Mouse (Mus musculus): ENCODE measurements around the gene Plb1. TPM values are rescaled to one million over a fixed set of nuclear protein-coding genes. Genes with fewer than 3 reads are reported as not detected.
A peak's percentile ranks its signal among the peaks of the same experiment; 100 is the strongest.

Gene Plb1
- polyA plus RNA-seq, 1 experiment from 2014 or later = 11.4 TPM

GRCm38 (mm10) chr5:32351721-32352465 lies 119.4 kb downstream of the Plb1 start:
- WGBS = 80% methylated on average over 4 of the region's 4 CpGs
- TF ChIP-seq CTCF (IDR thresholded peaks at IDR 0.05; ENCODE audit: low read depth) = no peak
- H3K4me1 ChIP-seq (ENCODE audit: insufficient read depth) = peaks cover 24% of the 10 kb centered on the region; the same call in 1 of the 2 replicates
- H3K36me3 ChIP-seq (ENCODE audit: insufficient read depth) = no peaks in the 10 kb centered on the region
- no peak overlapping the region for H3K9ac ChIP-seq
- DNase-seq = no peak
- ATAC-seq (ENCODE audit: insufficient read depth) = no peak
- no peaks in the 10 kb centered on the region for H3K27me3 ChIP-seq (ENCODE audit: insufficient read depth, low read length)
- no peak overlapping the region for H3K4me3 ChIP-seq (ENCODE audit: low read depth, low read length)
- H3K27ac ChIP-seq (ENCODE audit: low read depth) = no peak overlapping the region
- no peaks in the 10 kb centered on the region for H3K9me3 ChIP-seq (ENCODE audit: low read depth, low read length)
- no peak overlapping the region for H3K4me2 ChIP-seq

- H3K9me3 ChIP-seq (ENCODE audit: low read depth, low read length) = no peaks in the 10 kb centered on the region
- no peak for ATAC-seq (ENCODE audit: insufficient read depth)
- peaks cover 24% of the 10 kb centered on the region; the same call in 1 of the 2 replicates for H3K4me1 ChIP-seq (ENCODE audit: insufficient read depth)
- H3K4me2 ChIP-seq = no peak overlapping the region
- H3K9ac ChIP-seq = no peak overlapping the region
- peak overlapping the region; percentile 38 for H3K27ac ChIP-seq (ENCODE audit: low read depth)
- no peak for TF ChIP-seq CTCF (IDR thresholded peaks at IDR 0.05; ENCODE audit: low read depth)
- no peaks in the 10 kb centered on the region for H3K27me3 ChIP-seq (ENCODE audit: insufficient read depth, low read length)
- whole genome bisulfite sequencing = 71% methylated on average over 3 of the region's 3 CpGs
- H3K36me3 ChIP-seq (ENCODE audit: insufficient read depth) = no peaks in the 10 kb centered on the region
- no peak overlapping the region for H3K4me3 ChIP-seq (ENCODE audit: low read depth, low read length)
- no peak for DNase-seq
Observed at GRCm38 (mm10) chr5:32352845-32353244, 120.3 kb downstream of the Plb1 start.

GRCm38 (mm10) chr5:32353280-32353679 lies 120.8 kb downstream of the Plb1 start:
- no peak overlapping the region for H3K9ac ChIP-seq
- WGBS = 60% methylated on average over 2 of the region's 2 CpGs
- DNase-seq (peak; percentile 62), ATAC-seq (ENCODE audit: insufficient read depth) (peak; percentile 62)
- no peak overlapping the region for H3K4me3 ChIP-seq (ENCODE audit: low read depth, low read length)
- H3K36me3 ChIP-seq (ENCODE audit: insufficient read depth) = no peaks in the 10 kb centered on the region
- no peaks in the 10 kb centered on the region for H3K9me3 ChIP-seq (ENCODE audit: low read depth, low read length)
- H3K27ac ChIP-seq (ENCODE audit: low read depth) = peak overlapping the region; percentile 51
- TF ChIP-seq CTCF (IDR thresholded peaks at IDR 0.05; ENCODE audit: low read depth) = no peak
- no peak overlapping the region for H3K4me2 ChIP-seq
- H3K27me3 ChIP-seq (ENCODE audit: insufficient read depth, low read length) = no peaks in the 10 kb centered on the region
- peaks cover 24% of the 10 kb centered on the region; the same call in 1 of the 2 replicates for H3K4me1 ChIP-seq (ENCODE audit: insufficient read depth)

GRCm38 (mm10) chr5:32360511-32360910 lies 128.0 kb downstream of the Plb1 start:
- no peak overlapping the region for H3K4me3 ChIP-seq (ENCODE audit: low read depth, low read length)
- no peaks in the 10 kb centered on the region for H3K4me1 ChIP-seq (ENCODE audit: insufficient read depth)
- 68% methylated on average over 4 of the region's 4 CpGs for WGBS
- no peaks in the 10 kb centered on the region for H3K9me3 ChIP-seq (ENCODE audit: low read depth, low read length)
- no peak overlapping the region for H3K4me2 ChIP-seq
- H3K27me3 ChIP-seq (ENCODE audit: insufficient read depth, low read length) = no peaks in the 10 kb centered on the region
- TF ChIP-seq CTCF (IDR thresholded peaks at IDR 0.05; ENCODE audit: low read depth) = no peak
- no peak overlapping the region for H3K9ac ChIP-seq
- no peak overlapping the region for H3K27ac ChIP-seq (ENCODE audit: low read depth)
- H3K36me3 ChIP-seq (ENCODE audit: insufficient read depth) = no peaks in the 10 kb centered on the region
- DNase-seq (no peak), ATAC-seq (ENCODE audit: insufficient read depth) (no peak)

- 79% methylated on average over 3 of the region's 3 CpGs for WGBS
- H3K9ac ChIP-seq = no peak overlapping the region
- no peaks in the 10 kb centered on the region for H3K36me3 ChIP-seq (ENCODE audit: insufficient read depth)
Observed at GRCm38 (mm10) chr5:32361441-32362235, 129.1 kb downstream of the Plb1 start.

GRCm38 (mm10) chr5:32369391-32369790 lies 136.9 kb downstream of the Plb1 start:
- Histone ChIP-seq H3K27me3 (ENCODE audit: insufficient read depth, low read length) (no peaks in the 10 kb centered on the region), H3K27ac (ENCODE audit: low read depth) (no peak overlapping the region), H3K36me3 (ENCODE audit: insufficient read depth) (no peaks in the 10 kb centered on the region), H3K9ac (no peak overlapping the region), H3K4me2 (no peak overlapping the region), H3K4me1 (ENCODE audit: insufficient read depth) (no peaks in the 10 kb centered on the region), H3K4me3 (ENCODE audit: low read depth, low read length) (no peak overlapping the region), H3K9me3 (ENCODE audit: low read depth, low read length) (no peaks in the 10 kb centered on the region)
- TF ChIP-seq CTCF (IDR thresholded peaks at IDR 0.05; ENCODE audit: low read depth) = no peak
- WGBS = 48% methylated on average over 1 of the region's 1 CpGs
- DNase-seq (no peak), ATAC-seq (ENCODE audit: insufficient read depth) (no peak)

More at GRCm38 (mm10) chr5:32361441-32362235, 129.1 kb downstream of the Plb1 start:
- H3K27me3 ChIP-seq (ENCODE audit: insufficient read depth, low read length) = no peaks in the 10 kb centered on the region
- DNase-seq = no peak
- H3K4me1 ChIP-seq (ENCODE audit: insufficient read depth) = no peaks in the 10 kb centered on the region
- no peak overlapping the region for H3K4me2 ChIP-seq
- TF ChIP-seq CTCF (IDR thresholded peaks at IDR 0.05; ENCODE audit: low read depth) = no peak
- no peak overlapping the region for H3K27ac ChIP-seq (ENCODE audit: low read depth)
- no peak for ATAC-seq (ENCODE audit: insufficient read depth)
- H3K9me3 ChIP-seq (ENCODE audit: low read depth, low read length) = no peaks in the 10 kb centered on the region
- no peak overlapping the region for H3K4me3 ChIP-seq (ENCODE audit: low read depth, low read length)

- ATAC-seq (ENCODE audit: insufficient read depth) (no peak), DNase-seq (no peak)
- Histone ChIP-seq H3K4me3 (ENCODE audit: low read depth, low read length) (no peak overlapping the region), H3K4me1 (ENCODE audit: insufficient read depth) (no peaks in the 10 kb centered on the region), H3K9ac (no peak overlapping the region), H3K9me3 (ENCODE audit: low read depth, low read length) (no peaks in the 10 kb centered on the region), H3K36me3 (ENCODE audit: insufficient read depth) (no peaks in the 10 kb centered on the region), H3K27ac (ENCODE audit: low read depth) (no peak overlapping the region), H3K4me2 (no peak overlapping the region), H3K27me3 (ENCODE audit: insufficient read depth, low read length) (no peaks in the 10 kb centered on the region)
- 86% methylated on average over 5 of the region's 5 CpGs for WGBS
- no peak for TF ChIP-seq CTCF (IDR thresholded peaks at IDR 0.05; ENCODE audit: low read depth)
Observed at GRCm38 (mm10) chr5:32371239-32371638, 138.7 kb downstream of the Plb1 start.
